Mouse (Mus musculus): ENCODE results near the gene 4930544D05Rik. TPM values are rescaled to one million over a fixed set of nuclear protein-coding genes. Genes with fewer than 3 reads are reported as not detected.

The 4930544D05Rik gene
- total RNA-seq, 2 experiments from 2014 or later = 1.1 TPM; not detected in 1

DNA sequence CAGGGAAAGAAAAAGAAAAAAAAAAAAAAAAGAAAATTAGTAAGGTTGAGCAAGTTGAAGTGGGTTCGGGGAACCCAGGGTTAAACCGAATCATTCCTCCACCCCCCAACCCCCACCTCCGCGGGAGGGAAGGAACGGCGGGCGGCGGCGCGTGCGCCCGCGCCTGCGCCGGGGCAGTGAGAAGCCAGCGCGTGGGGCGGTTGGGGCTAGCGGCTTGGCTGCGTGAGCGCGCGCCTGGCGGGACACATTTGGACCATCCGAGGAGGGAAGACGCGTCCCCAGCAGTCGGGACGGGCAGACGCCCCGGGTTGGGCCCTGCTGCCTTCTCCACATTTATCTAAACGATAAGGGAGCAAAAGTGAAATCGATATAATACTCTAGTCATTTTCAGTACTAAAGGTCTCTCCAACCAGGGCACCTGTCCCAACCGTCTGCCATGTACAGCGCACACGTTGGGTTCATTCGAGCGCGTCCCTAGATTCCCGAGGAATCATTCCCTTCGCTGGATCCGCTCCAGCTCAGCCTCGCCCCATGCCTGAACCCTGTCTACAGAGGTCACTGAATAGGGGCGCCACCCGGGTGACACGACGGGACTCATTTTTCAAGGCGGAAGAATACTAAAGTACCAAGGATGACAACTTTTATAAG, 39.4 kb downstream of the 4930544D05Rik start:
- peak; percentile 73 to 82 for DNase-seq (ENCODE audit: low spot score in 2 of 2)

DNA sequence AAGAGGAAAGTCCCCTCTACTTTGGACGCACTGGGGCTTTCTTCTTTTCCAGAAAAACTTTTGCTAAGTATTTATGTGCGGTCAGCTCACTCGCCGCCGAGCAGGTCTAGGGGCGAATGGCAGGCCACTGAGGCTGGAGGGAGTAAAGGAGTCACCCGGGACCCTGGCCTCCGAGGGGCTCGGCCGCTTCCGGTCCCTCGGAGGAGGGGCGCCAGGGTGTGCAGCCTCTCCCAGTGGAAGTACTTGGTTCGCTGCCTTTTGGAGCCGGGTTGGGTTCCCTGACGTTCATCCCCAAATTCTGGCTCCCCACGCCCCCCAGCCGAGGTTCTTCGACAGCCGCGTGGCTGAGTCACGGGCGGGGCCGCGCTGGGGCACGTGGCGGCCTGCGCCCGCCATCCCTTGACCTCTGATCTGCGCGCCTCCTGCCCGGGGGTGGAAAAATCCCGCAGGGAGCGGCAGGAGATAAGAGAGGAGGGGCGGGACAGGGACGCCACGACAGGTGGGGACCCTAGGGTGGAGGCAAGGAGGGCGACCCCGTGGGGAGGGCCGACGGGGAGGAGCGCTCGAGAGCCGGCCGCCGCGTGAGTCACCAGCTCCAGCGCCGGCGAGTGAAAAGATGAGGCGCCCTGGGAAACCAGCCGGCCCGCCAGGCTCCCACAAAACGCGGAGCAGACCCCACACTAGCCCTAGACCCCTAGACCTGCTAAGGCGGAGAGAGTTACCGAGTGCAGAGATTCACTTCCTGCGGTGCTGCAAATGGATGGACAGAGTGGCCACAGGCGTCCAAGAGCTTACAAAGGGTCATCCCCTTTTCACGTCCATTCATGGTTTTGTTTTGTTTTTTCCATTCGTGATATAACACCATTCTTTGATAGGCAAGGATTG, 40.2 kb downstream of the 4930544D05Rik start:
- DNase-seq (ENCODE audit: low spot score in 2 of 2) = peak in 1 of 2 experiments; percentile 52

DNA sequence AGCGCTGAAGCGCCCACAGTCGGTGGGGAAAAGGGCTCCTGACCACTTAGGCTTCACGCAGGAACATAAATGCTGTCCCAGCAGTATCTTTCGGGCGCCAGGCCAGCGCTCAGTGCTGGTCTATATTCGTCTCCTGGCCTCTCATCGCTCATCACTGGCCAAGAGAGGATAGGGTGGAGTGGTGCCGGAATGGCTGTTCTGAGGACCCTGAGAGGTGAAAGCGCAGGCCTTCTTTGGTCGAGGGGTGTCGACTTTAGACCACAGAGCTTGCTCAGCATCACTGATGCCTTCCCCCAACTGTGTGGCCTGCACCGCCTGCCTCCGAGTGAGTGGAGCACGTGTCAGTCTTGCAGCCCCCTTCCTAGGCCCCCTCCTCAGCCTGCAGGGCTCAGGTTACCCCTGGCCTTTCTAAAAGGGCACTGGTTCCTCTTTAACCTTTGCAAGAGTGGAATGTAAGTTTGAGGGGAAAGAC, 40.8 kb downstream of the 4930544D05Rik start:
- no peak for DNase-seq (ENCODE audit: low spot score in 2 of 2)

DNA sequence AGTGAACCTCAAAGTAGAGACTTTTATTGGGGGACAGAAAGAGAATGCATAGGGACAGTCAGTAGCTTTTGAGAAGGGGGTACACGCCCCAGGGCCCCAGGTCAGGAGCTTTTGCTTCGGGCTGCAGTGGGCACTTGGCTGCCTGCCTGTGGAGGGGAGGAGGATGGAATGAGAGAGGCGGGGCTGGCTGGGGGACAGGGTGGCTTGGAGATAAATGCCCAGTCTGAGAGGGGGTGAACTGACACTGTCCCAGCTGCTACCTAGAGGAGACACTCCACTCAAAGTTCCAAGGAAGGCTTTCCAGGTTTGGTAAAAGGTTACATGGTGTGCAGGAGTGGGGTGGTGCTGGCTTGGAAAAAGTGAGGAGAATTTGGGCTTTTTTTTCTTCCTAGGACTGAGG, 41.3 kb downstream of the 4930544D05Rik start, which contains the start of gene Eno3:
Eno3 (plus strand) TSS at position 239 of the 400 bp plus-strand sequence.
- DNase-seq (ENCODE audit: low spot score in 2 of 2) = no peak

DNA sequence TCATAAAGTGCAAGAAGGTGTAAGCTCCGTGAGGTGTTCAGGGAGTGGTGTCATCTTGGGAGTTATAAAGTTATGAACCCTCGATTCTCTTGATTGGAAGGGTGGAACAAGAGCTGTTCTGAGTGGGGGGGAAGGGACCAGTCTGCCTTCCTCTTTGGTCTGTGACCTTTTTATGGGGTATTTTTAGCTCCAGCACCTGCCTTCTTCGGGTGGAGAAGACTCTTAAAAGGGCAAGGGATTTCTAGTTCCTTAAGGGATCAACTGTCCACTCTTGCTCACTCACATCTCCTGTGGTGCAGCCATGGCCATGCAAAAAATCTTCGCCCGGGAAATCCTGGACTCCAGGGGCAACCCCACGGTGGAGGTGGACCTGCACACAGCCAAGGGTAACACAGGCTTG, 41.9 kb downstream of the 4930544D05Rik start:
- DNase-seq (ENCODE audit: low spot score in 2 of 2) = no peak

DNA sequence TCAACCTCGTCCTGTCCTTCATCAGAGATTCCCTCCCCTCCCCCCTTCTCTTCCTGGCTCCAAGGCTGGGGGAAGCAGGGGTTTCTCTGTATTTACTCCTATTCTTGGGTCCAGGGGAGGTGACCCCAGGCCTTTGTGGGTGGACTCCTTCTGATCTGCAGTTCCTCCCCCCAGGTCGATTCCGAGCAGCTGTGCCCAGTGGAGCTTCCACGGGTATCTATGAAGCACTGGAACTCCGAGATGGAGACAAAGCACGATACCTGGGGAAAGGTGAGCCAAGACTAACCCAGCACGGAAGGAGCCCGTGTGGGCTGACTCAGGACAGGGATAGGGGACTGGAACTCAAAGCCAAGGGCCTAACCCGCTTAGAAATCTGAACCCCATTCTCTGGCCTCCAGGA, 42.3 kb downstream of the 4930544D05Rik start:
- DNase-seq (ENCODE audit: low spot score in 2 of 2) = no peak

DNA sequence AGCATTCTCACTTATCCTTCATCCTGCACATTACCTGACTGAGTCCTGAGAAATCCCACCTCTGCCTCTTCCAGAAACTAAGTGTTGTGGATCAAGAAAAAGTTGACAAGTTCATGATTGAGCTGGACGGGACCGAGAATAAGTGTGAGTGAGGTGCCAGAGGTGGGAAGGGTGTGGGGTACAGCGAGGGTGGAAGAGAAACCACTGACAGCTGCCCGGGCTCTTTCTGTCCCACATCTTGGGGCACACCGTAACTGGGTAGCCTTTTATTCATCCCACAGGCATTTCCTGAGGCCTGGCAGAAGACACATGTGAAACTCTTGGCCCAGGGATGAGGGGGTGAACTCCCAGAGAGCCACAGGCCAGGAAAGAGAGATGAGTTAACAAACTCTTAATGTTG, 42.9 kb downstream of the 4930544D05Rik start:
- no peak for DNase-seq (ENCODE audit: low spot score in 2 of 2)

DNA sequence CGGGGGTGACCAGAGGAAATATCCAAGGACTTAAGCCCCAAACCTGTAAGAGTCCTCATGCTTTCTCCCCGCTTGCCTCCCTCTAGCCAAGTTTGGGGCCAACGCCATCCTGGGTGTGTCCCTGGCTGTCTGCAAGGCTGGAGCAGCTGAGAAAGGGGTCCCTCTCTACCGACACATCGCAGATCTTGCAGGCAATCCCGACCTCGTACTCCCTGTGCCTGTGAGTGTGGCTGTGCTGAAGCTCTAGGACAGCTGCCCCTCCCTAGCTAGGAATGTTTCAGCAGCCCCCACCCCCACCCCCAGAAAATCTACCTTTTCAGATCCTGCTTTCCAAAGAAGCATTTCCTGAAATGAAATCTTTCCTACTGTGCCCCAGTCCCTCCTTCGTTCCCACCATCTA, 43.3 kb downstream of the 4930544D05Rik start:
- DNase-seq (ENCODE audit: low spot score in 2 of 2) = no peak

DNA sequence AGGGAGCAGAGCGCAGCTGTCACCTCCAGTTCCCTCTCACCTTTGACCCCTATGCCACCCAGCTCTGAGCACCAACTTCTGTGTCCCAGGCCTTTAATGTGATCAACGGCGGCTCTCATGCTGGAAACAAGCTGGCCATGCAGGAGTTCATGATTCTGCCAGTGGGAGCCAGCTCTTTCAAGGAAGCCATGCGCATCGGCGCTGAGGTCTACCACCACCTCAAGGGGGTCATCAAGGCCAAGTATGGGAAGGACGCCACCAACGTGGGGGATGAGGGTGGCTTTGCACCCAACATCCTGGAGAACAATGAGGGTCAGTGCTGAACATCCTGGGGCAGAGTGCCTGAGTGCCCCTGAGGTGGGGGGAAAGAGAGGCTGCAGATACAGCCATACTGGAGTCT, 44.9 kb downstream of the 4930544D05Rik start:
- DNase-seq (ENCODE audit: low spot score in 2 of 2) = no peak

DNA sequence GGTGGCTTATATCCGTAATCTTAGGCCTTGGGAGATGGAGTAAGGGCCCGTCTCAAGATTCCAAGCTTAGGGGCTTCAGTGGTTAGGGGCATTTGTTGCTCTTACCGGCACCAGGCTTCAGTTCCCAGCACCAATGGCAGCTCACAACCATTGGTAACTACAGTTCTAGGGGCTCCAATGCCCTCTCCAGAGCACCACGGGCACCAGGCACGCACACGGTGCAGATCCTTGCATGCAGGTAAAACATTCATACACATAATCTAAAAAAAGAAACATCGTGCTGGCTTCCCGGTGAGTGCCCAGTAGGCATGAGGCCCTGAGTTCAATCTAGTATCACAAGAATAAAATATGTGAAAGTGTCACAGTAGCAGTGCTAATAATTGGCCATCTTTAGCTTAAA, 47.5 kb downstream of the 4930544D05Rik start:
- no peak for DNase-seq (ENCODE audit: low spot score in 2 of 2)

DNA sequence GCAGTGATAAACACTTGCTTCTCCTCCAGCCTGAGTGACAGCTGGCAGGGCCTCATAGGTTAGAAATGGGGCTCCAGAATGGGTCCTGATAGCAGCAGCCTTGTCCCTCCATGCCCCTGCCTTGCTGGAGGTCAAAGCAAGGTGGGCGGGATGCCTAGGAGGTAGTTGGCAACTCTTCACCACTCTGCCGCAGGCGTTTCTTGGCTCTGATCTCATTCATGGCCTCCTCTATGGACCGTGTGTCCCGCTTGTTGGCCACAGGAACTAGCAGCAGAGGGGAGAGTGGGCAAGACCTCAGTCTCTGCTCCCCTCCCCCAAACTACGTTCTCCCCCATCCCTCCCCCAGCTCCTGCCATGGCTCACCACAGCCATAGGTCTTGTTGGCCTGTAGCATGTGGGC, 48.3 kb downstream of the 4930544D05Rik start:
- DNase-seq (ENCODE audit: low spot score in 2 of 2) = no peak

DNA sequence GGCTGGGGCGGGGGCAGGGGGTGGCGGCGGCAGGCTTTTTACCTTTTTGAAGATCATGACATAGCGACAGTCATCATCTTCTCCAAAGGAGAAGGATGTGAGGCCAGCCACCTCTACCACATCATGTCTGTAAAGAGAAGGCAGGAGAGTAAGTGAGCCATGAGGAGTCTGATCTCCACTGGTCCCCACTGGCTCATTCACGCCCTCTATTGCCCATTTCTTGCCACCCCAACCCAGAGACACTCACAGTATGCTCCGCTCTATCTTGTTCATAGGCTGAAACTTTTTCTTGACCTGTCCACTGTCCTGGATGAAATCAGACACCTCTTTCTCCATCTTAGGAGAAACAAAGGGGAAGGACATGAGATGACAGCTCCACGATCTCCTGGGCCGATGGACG, 49.1 kb downstream of the 4930544D05Rik start:
- no peak for DNase-seq (ENCODE audit: low spot score in 2 of 2)

Other genes with a start within 250 kb of the 4930544D05Rik start
- gene Pelp1, start 205.8 kb upstream of the 4930544D05Rik start, total RNA-seq (2021) = 10 to 100 TPM; 41.3 to 46.8 TPM
- gene Arrb2, start 183.2 kb upstream of the 4930544D05Rik start, total RNA-seq (2021) = 10 to 100 TPM; 92.5 to 96.0 TPM
- 10 to 100 TPM; 20.5 TPM for gene Med11, start 163.9 kb upstream of the 4930544D05Rik start, total RNA-seq (2021)
- 1 to 10 TPM in 1 of 2 experiments, under 1 TPM in 1; 0.96 to 1.1 TPM for gene Zmynd15, start 156.4 kb upstream of the 4930544D05Rik start, total RNA-seq (2021)
- under 1 TPM; 0.42 to 0.69 TPM for gene Cxcl16, start 155.9 kb upstream of the 4930544D05Rik start, total RNA-seq (2021)
- not detected for gene Tm4sf5, start 110.6 kb upstream of the 4930544D05Rik start, total RNA-seq (2021)
- not detected for gene Vmo1, start 101.2 kb upstream of the 4930544D05Rik start, total RNA-seq (2021)
- gene Gltpd2, start 96.7 kb upstream of the 4930544D05Rik start, total RNA-seq (2021) = not detected
- gene Psmb6, start 90.5 kb upstream of the 4930544D05Rik start, total RNA-seq (2021) = 100 to 1,000 TPM; 221 to 229 TPM
- not detected for gene Gm40193, start 82.9 kb upstream of the 4930544D05Rik start, total RNA-seq (2021)
- gene Pld2, start 75.8 kb upstream of the 4930544D05Rik start, total RNA-seq (2021) = 10 to 100 TPM; 25.0 to 25.6 TPM
- gene Mink1, start 53.0 kb upstream of the 4930544D05Rik start, total RNA-seq (2021) = 100 to 1,000 TPM; 208 to 249 TPM
- gene Chrne, start 3.4 kb downstream of the 4930544D05Rik start, total RNA-seq (2021) = under 1 TPM in 1 of 2 experiments, not detected in 1; 0.94 TPM
- not detected for gene Gp1ba, start 23.3 kb downstream of the 4930544D05Rik start, total RNA-seq (2021)
- 10 to 100 TPM; 60.3 to 61.5 TPM for gene Rnf167, start 31.4 kb downstream of the 4930544D05Rik start, total RNA-seq (2021)
- gene Slc25a11, start 31.6 kb downstream of the 4930544D05Rik start, total RNA-seq (2021) = 100 to 1,000 TPM; 117 to 125 TPM
- gene Pfn1, start 38.8 kb downstream of the 4930544D05Rik start, total RNA-seq (2021) = 100 to 1,000 TPM; 364 to 371 TPM
- gene Eno3, start 41.4 kb downstream of the 4930544D05Rik start, total RNA-seq (2021) = 10 to 100 TPM in 1 of 2 experiments, 1 to 10 TPM in 1; 5.1 to 10.5 TPM
- 10 to 100 TPM; 52.8 to 53.9 TPM for gene Spag7, start 53.6 kb downstream of the 4930544D05Rik start, total RNA-seq (2021)
- 100 to 1,000 TPM; 183 to 189 TPM for gene Camta2, start 72.3 kb downstream of the 4930544D05Rik start, total RNA-seq (2021)
- gene Inca1, start 84.3 kb downstream of the 4930544D05Rik start, total RNA-seq (2021) = 1 to 10 TPM; 1.4 to 1.8 TPM
- gene Kif1c, start 84.7 kb downstream of the 4930544D05Rik start, total RNA-seq (2021) = 10 to 100 TPM; 55.9 to 59.9 TPM
- 10 to 100 TPM; 16.2 to 17.4 TPM for gene Zfp3, start 148.4 kb downstream of the 4930544D05Rik start, total RNA-seq (2021)
- not detected for gene Scimp, start 196.7 kb downstream of the 4930544D05Rik start, total RNA-seq (2021)
- 100 to 1,000 TPM; 115 to 117 TPM for gene Rabep1, start 228.9 kb downstream of the 4930544D05Rik start, total RNA-seq (2021)

Data from layer of hippocampus, postnatal 10 days (tissue).